Mouse (Mus musculus) ES-Bruce4 (cell line): ENCODE measurements around the gene Akap11.

Experiments
- CTCF ChIP-seq: IDR thresholded peaks from one replicate; pipeline ENCODE4 v1.8.1; 2011; ENCODE audit warnings: low read depth, low read length
- EP300 ChIP-seq: IDR thresholded peaks from 2 replicates; pipeline ENCODE4 v1.6.1; 2011; ENCODE audit warnings: low read depth, low read length; ENCODE audit not compliant: insufficient read depth
- POLR2A ChIP-seq: IDR thresholded peaks from one replicate; pipeline ENCODE4 v1.8.1; 2011; ENCODE audit warnings: low read length; ENCODE audit not compliant: insufficient read depth

- TF ChIP-seq POLR2A (no peak), CTCF (no peak), EP300 (no peak)
These were observed 88.6 kb downstream of the Akap11 start for GRCm38 (mm10) chr14:78448017-78448416.
